Mouse (Mus musculus) cerebellum, postnatal 10 days (tissue): ENCODE data around the gene A830018L16Rik.
"Not testable (repeated sequence)": the region's sequence is repeated elsewhere in the genome, so short reads cannot be mapped to it uniquely, and the experiment has no call there.

Experiments
- DNase-seq, 2 experiments: peaks; one replicate each; pipeline ENCODE4 v3.0.0; 2021; ENCODE audit warnings: mixed read lengths in 2 of 2

Gene A830018L16Rik

GRCm38 (mm10) chr1:12008789-12009550 is 595.1 kb downstream of the A830018L16Rik start:
- DNase-seq: no peak

- DNase-seq: no peak
These were observed 595.6 kb downstream of the A830018L16Rik start for GRCm38 (mm10) chr1:12009551-12009846.

GRCm38 (mm10) chr1:12010607-12011006 is 596.7 kb downstream of the A830018L16Rik start:
- no peak for DNase-seq

- not testable (repeated sequence) for DNase-seq
These were observed 606.7 kb downstream of the A830018L16Rik start for GRCm38 (mm10) chr1:12020646-12021045.
